Mouse (Mus musculus) spleen, postnatal 14 days (tissue): ENCODE results near the gene Gfi1b.
A peak's percentile ranks its signal among the peaks of the same experiment; 100 is the strongest.

Experiments
- DNase-seq, 2 experiments: peaks; one replicate each; pipeline ENCODE4 v3.0.0; 2021 to 2022; ENCODE audit warnings: low spot score in 2 of 2

The Gfi1b gene

DNA sequence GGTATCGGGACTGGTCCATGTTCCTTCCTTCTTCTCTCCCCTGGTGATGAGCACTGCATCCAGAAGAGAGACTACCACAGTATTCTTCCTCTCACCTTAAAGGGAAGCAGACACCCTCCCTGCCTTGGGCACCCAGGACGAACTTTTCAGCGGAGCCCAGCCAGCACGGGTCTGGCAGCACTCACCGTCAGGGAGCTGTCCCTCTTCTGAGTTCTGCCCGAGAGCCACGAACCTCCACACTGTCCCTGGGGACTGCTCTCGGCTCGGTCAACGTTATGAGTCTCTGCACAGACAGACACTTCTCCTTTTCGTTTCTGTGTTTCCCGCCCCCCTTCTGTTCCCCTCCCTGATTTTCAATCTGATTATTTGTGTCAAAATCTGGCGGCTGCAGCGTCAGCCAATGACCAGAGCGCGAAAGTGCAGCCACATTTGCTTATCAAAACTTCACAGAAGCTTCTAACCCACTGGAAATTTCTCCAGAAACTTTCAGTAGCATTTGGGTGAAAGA, at the start of gene Gfi1b:
TSS of gene Gfi1b (minus strand) at position 319 of the 508 bp plus-strand sequence.
- peak; percentile 52 to 56 for DNase-seq

DNA sequence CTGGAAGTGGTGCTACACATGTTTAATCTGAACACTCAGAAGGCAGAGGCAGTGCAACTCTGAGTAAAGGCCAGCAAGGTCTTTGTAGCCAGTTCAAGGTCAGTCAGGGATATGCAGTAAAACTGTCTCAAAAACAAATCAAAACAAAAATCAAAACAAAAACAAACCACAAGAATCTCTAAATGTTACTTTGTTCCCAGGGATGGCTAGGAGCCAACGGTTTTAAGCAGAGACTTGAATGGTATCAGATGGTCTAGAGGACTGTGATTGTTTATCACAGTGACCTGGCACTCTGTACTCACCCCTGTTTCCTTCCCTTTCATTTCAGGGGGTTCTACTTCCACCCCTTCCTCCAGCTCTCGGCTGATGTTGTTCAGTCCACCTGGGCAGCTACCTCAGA, 49.7 kb upstream of the Gfi1b start:
- DNase-seq, result no peak

DNA sequence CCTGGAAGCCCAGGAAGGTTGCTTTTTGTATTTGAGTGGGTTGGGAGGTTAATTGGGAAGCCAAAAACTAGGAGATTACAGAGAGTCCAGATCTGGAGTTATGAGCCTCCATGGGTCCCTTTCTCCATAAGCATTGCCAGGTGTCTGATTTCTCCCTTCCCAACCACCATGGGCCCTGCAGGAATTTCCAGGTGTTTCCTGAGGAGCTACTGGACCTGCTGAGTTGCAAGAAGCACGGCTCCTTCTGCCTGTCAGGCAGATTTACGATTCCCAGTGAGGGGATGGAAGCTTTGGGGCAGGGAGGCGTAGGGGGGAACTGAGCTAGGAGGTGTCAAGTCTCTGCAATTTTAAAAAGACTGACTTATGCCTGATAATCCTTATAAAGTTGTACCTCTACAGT, 44.0 kb upstream of the Gfi1b start:
- no peak for DNase-seq

DNA sequence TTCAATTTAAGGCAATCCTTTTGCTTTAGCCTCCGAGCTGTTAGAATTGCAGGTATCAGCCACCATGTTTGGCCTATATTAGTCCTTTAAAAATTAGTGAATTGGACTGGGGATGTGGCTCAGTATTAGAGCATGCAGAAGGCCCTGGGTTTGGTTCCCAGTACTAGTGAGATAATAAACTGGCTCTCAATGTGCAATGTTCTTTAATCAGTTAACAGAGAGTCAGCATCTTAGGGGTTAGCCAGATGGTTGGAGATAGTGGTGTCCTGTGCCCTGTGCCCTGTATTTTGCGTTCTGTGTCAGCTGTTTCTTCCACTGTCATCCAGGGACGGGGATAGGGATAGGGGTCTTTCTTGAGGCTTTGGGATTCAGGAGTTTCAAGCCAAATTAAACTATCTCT, 41.1 kb upstream of the Gfi1b start:
- DNase-seq, result no peak

DNA sequence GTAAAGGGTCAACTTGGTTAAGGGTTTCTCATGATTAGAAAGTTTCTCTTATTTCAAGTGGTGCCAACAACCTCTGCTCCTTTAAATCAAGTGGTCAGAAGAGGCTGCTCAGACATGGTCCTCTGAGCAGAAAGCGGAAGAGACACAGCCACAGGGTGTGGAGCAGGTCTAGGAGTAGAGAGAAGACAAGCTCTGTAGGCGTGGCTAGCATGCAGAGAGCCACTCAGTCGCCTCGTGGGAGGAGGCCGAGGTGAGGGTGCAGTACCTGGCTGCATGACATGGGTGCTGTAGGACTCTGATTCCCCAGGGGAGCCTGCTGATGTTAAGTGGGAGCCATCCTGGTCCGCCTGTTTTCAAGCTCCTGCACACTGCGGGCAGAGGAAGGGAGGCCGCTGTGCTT, 34.4 kb upstream of the Gfi1b start:
- no peak for DNase-seq

DNA sequence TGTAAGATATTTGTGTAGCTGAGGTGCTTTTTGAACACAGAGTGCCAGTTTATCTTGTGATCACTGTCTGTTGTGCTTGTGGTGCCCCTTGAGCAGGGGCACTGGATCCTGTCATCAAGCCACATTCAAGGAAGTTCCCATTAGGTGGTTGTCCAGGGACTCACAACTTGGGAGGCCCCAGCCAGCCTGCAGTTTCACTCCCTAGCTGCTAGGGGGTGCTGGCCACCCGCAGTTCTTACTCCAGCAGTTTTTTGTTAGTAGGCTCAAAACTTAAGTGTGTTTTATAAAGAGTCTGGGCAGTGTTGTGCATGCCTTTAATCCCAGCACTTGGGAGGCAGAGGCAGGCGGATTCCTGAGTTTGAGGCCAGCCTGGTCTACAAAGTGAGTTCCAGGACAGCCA, 32.5 kb upstream of the Gfi1b start:
- peak in 1 of 2 experiments; percentile 26 for DNase-seq

DNA sequence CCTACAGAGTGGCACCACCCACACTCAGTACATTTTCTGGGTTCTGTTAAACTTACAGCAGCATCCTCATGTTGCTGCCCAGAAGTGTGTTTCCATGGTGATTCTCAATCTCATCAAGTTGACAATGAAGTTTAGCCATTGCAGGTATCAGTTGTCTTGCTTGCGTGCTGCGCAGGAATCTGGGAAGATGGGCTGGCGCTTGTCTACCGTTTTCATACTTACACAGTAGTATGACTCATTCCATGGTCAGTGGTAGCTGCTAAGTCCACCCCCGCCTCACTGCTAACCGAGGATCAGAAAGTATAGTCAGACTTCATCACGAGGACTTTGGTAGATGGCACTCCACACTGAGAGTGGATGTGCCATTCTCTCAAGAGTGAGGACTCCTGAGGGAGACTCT, 31.6 kb upstream of the Gfi1b start:
- no peak for DNase-seq

DNA sequence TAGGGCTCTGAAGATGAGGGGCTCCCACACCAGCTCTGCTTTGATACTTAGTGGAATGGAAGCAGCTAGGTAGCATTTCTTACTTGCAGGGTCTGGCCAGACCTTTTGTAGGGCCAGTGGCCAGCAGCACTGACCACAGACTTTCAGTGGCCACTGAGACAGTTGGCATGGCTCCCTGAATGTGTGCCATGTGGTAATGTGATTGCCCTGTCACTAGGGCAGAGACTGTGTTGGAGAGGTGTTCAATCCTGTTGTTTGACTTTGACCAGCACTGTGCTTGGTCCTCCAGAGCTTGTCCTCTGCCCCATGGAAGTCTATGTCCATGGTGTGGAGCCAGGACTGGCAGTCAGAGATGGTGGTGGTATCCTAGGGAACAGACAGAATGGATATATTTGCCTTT, 28.7 kb upstream of the Gfi1b start:
- no peak for DNase-seq

DNA sequence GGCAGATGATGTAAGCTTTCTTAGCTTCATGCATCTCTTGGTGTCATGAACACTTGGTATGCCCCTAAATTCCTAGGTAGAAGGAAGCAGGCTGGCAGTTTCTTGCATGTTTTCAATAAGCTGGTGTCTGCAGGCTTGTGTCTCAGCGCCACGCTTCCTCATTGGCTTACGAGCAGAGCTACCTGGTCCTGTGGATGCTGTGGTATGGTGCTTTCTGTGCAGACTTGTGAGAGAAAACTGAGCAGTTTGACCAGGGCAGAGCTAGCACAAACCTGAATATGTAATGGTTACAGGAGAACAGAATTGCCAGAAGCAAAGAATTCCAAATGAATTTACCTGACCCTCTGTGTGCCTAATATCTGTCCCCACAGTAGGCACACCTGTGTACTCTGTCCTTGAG, 21.3 kb upstream of the Gfi1b start:
- DNase-seq, result no peak

DNA sequence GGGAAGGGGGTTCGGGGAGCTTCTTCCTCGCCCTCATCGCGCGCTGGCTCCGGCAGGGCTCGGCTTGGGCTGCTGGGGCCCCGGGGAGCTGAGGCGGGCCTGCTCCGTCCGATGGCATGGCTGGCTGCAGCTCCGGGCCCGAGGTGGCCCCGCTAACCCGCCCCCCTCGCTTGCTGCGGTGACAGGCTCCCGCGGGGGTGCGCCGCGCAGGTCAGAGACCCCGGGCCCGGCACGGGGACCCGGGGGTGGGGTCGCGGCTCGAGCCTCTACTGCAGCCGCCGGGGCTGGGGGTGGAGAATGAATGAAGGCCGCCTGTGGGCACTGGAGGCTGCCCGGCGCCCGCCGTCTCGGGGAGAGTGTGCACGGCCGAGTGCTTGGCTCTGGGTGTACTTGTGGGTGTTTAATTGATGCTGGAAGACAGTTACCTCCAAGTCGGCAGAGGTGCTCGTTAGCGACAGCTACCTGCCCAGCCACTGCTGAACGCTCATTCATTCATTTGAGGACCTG, 19.7 kb upstream of the Gfi1b start:
- DNase-seq, result no peak

DNA sequence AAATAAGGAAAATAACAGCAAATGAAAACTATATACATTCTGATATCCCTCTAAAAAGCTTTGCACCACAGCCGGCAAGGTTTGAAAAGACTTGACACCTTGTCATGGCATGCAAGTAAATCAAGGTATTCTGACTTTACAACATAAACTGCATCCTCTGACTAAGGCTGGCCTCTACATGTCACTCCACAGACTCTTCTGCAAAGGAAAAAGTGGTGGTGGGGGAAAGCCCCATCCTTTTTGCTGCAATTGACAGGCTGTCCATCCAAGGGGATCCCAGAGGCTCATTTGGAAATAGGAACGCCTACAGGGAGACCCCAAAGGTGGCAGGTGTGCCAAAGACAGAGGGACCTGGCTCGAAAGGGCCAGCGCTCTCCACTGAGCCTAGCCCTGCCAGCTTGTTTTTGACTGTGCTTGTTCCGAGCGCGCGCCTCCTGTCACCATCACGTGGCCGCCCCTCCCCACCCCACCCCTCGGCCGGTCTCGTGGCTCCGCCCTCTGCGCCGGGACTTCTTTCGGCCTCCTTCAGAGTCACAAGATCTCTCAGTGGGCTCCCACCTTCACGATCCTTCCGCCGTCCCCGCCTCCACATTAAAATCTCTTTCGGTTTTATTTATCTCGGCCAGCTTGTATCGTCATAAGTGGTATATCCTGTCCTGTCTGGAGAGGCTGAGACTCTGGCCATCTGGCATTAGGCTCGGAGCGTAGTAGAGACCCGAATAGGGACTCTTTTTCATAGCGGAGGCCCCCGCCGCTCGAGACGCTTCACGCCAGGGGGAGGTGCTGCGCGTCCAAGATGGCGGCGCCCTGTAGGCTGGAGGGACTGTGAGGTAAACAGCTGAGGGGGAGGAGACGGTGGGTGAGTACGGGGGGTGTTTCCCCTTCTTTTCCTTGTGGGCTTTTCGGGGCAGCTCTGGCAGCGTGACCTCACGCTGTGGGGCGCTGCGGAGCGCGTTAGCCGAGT, 19.0 kb upstream of the Gfi1b start, which contains the start of gene Tsc1:
TSS of gene Tsc1 (plus strand) at position 768 of the 964 bp plus-strand sequence.
- peak; percentile 92 to 93 for DNase-seq

DNA sequence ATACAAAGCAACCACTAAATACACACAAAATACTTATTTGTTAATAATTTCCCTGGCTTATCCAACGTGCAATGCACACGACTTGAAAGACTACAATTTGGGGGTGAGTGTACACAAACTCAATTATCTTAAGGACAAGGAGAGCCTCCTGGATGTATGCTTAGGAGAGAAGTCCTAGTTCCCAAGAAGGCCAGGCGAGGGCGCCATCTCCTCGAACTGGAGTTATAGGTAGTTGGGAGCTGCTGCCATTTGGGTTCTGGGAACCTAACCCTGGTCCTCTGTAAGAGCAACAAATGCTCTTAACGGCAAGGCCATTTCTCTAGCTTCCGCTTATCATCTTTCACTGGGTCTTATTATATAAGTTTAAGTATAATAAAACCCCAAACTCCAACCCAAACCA, 18.0 kb upstream of the Gfi1b start:
- peak in 1 of 2 experiments; percentile 27 for DNase-seq

DNA sequence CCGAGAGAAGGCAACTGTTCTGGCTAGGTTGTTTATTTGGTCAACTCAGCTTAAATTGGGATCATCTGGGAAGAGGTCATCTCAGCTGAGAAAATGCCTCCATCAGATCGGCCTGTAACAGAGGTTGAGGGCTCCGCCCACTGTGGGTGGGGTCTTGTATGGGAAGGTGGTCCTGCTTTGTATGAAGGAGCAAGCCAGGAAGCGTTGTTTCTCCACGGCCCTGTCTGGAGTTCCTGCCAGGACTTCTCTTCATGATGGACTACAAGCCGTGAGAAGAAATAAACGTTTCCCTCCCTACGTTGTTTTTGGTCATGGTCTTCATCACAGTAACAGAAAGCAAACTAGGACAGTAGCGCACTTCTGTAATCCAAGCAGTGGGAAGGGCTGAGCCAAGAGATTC, 17.1 kb upstream of the Gfi1b start:
- DNase-seq, result no peak

DNA sequence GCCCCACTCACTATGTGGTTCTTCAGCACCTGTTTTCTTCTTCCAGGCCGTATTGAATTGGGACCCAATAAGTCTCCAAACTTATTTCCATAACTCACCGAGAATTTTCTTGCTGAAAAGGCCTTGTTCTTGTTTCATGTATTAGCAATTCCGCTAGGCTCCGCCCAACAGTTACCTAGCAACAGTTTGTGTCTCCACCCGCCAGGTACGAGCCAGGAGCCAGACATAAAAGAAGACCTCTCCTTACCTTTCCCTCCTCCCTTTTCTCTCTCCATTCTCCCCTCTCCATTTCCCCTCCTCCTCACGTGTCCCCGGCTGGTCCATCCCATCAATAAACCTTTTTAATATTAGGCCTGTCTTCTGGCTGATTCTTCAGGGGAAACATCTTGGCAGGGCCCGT, 16.6 kb upstream of the Gfi1b start:
- no peak for DNase-seq

DNA sequence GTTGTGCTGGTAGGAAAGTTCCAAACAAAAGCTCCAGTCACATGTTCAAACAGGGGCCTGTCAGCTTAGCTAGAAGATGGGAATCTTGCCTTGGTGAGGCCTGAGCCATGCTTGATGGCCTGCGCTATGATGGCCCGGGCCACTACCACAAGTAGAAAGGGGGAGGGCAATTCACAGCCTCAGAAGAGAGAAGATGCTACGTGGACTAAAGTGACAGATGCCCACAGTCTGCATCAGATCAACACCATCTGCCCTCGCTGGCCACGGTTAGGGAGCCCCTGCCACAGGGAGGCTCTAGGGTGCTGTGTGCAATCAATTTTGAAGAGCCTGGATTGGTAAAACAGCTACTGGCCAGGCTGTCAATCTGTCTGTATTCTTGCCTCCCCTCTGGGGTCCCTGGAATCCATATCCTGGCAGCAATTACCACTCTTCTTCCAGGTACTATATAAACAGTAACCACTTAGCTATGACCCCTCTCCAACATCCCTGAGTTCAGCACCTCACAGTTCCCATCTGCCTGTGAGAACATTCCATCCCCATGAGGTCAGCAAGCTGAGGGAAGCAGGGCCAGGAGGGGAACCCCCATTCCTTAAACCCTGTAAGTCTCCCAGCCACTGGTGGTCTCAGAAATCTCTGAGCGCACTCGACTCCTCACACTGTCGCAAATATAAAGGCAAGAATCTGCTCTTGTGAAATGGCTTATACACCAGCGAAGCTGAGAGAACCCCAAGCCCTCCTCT, 15.5 kb upstream of the Gfi1b start:
- DNase-seq, result no peak

DNA sequence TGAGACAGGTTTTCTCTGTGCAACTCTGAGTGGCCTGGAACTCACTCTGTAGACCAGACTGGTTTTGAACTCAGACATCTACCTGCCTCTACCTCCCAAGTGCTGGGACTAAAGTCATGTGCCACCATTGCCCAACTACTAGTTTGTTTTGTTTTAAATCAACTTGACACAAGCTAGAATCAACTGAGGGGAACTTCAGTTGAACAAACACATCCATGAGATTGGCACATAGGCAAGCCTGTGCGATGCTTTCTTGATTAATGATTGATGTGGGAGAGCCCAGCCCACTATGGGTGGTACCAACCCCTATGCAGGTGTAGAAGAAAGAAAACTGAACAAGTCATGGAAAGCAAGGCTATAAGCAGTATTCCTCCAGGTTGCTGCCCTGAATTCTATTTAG, 13.4 kb upstream of the Gfi1b start:
- DNase-seq, result no peak

DNA sequence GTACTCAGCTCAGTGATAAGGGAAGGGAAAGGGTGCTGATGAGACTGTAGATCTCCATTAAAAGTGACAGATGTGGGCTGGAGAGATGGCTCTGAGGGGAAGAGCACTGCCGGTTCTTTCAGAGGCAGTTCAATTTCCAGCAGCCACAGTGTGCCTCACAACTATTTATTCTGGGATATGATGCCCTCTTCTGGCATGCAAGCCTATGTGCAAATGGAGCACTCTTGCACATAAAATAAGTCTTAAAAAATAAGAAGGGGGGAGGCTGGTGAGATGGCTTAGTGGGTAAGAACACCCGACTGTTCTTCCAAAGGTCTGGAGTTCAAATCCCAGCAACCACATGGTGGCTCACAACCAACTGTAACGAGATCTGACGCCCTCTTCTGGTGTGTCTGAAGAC, 11.4 kb upstream of the Gfi1b start:
- DNase-seq, result no peak

DNA sequence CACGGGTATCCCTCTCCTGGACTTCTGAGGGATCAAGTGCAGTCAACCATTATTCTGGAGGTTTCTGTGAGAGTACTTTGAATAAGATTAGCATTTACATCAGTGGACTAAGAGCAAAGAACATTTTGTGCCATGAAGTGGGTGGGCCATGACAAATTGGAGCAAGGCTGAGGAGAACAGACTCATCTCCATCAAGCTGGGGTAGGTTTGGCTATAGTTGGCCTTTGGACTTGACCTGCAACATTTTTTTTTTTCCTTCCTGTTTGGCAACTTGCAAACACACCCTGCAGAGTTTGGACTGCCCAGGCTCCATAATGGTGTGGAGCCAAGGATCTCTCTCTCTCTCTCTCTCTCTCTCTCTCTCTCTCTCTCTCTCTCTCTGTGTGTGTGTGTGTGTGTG, 10.8 kb upstream of the Gfi1b start:
- DNase-seq, result no peak

DNA sequence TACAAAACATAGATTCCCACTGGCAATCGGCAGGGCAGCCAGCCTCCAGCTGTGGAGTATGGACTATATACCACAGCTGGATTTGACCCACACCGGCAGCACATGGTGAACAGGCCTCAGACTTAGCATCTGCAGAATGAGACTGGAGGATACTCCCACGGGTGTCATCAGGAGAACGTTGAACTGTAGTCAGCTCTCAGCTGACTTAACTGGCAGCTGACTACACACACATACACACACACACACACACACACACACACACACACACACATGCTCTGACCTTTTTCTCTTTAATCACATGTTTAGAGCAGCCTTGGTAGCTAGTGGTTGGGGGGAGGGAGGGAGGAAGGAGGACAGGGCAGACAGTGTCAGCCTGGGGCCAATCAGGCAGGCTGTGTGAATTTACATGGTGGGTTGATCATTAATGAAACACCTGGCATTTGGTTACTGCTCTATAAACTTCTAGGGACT, 8.2 kb upstream of the Gfi1b start:
- no peak for DNase-seq

DNA sequence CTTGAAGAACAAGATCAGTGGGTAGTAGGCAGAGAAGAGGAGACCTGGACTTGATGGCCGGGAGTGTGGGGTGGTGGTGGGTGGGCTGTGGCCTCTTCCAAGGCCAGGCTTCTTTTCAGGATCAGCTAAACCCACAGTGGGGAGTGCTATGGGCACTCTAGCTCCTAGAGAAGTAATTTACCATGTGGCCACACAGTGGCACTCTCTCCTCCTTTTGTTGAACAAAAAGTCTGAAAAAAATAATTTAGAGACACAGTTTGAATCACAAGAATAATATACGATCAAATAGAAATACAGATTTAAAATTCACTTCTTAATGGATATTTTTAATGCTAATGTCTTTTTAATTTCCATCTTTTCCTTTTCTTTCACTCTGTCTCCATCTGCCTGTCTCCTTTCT, 6.3 kb upstream of the Gfi1b start:
- DNase-seq, result no peak

DNA sequence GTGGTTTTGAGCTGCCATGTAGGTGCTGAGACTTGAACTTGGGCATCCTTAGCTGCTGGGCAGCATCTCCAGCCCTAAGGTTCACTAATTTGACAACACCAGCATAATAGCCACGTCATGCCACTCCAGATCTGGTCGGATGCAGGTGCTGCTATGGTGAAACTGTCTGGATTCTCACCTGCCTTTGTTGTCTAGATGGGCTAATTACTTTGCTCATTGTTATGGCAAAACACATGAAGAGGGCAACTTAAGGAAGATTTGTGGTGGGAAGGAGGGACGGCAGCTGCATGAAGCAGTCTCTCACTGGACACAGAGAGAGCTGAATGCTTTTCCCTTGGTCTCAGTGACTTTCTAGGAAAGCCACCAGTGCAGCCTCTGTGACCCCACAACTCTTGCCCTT, 4.3 kb upstream of the Gfi1b start:
- no peak for DNase-seq

DNA sequence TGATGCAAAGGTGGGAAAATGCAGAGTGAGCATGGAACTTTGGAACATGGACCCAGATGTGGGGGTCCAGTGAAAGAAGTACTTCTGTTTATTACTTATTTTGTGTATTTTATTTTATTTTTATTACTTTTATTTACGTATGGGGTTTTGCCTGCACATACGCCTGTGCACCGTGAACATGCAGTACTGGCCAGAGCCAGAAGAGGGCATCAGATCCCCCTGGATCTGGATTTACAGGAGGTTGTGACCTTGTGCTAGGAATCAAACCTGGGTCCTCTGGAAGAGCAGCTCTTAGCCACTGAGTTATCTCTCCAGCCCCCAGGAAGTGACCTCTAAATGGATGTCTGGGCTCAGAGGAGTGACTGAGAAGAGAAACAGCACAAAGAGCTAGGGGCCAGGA, 3.1 kb upstream of the Gfi1b start:
- no peak for DNase-seq
